Mouse (Mus musculus) central nervous system, embryonic 14 days (tissue): Measurements from ENCODE around the gene Rhox4f. TPM values are rescaled to one million over a fixed set of nuclear protein-coding genes. Genes with fewer than 3 reads are reported as not detected.

ENCODE experiments used
- polyA plus RNA-seq: library from polyadenylated mRNA; depleted of rRNA; stranded (reverse); fragments of >200 nt; gene quantifications from 2 replicates; pipeline ENCODE4 v1.2.3, GENCODE M21; 2012; rRNA removed

Rhox4f gene
- polyA plus RNA-seq: not detected in 2 replicates

DNA sequence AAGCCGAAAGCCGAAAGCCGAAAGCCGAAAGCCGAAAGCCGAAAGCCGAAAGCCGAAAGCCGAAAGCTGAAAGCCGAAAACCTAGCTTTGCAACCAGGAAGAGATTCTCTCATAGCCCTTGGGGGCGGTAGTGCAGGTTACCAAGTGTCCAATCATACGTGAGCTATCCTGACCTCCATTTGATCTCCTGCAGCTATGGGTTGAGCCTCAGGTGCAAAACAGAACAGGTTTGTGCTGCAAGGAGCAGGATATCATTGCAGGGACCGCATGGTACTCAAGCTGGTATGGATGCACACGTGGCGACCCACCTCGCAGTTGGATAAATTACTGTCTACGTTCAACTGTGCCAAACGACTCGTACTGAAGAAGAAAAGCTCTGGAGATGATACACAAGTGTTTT lies at the start of gene Rhox4f:
TSS of gene Rhox4f (minus strand) at position 101 of the 400 bp plus-strand sequence.

DNA sequence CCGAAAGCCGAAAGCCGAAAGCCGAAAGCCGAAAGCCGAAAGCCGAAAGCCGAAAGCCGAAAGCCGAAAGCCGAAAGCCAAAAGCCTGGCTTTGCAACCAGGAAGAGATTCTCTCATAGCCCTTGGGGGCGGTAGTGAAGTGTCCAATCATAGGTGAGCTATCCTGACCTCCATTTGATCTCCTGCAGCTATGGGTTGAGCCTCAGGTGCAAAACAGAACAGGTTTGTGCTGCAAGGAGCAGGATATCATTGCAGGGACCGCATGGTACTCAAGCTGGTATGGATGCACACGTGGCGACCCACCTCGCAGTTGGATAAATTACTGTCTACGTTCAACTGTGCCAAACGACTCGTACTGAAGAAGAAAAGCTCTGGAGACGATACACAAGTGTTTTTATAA lies 43.7 kb upstream of the Rhox4f start, which contains the start of gene Rhox4g:
TSS of gene Rhox4g (minus strand) at position 101 of the 400 bp plus-strand sequence.

DNA sequence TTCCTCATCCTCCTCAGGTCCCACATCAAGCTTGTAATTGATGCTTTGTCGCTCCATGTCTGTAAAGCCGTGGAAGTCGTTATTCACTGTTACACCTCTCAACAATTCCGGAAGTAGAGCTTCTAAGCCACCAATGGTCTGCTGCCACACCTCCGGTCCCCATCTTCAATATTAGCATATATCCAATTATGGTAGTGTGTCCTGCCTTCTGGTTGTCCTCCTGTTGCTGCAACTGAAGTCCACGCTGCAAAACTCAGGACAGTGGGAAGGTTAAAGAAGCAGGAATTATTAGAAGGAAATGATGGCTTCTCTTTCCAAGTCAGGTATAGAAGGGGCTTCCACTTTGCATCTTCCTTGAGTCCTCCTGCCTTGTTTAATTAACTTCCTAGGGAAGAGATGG lies 35.9 kb upstream of the Rhox4f start, which contains the start of gene Rhox2g:
TSS of gene Rhox2g (minus strand) at position 101 of the 400 bp plus-strand sequence.

DNA sequence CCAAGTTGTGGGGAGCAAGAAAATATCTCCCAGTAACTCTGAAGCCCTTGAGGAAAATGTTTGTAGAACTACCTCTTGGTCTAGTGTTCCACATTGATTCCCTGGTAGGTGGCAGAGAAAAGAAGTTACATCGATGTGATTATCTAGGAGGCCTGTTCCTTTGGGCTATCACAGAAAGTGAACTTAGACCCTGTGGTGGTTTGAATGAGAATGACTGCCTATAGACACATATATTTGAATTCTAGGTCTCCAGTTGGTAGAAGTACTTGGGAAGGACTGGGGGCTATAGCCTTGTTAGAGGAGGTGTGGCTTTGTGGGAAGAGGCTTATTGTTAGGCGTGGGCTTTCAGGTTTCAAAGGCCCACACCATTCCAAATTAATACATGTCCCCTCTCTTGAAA lies 21.0 kb upstream of the Rhox4f start, which contains the start of gene Rhox3g:
TSS of gene Rhox3g (minus strand) at position 101 of the 400 bp plus-strand sequence.

DNA sequence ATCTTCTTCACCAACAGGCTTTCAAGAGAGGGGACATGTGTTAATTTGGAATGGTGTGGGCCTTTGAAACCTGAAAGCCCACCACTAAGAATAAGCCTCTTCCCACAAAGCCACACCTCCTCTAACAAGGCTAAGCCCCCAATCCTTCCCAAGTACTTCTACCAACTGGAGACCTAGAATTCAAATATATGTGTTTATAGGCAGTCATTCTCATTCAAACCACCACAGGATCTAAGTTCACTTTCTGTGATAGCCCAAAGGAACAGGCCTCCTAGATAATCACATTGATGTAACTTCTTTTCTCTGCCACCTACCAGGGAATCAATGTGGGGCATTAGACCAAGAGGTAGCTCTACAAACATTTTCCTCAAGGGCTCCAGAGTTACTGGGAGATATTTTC lies 26.8 kb downstream of the Rhox4f start, which contains the start of gene Rhox3f:
TSS of gene Rhox3f (plus strand) at position 301 of the 400 bp plus-strand sequence.

DNA sequence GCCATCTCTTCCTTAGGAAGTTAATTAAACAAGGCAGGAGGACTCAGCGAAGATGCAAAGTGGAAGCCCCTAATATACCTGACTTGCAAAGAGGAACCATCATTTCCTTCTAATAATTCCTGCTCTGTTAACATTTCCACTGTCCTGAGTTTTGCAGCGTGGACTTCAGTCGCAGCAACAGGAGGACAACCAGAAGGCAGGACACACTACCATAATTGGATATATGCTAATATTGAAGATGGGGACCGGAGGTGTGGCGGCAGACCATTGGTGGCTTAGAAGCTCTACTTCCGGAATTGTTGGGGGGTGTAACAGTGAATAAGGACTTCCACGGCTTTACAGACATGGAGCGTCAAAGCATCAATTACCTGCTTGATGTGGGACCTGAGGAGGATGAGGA lies 36.4 kb downstream of the Rhox4f start, which contains the start of gene Rhox2f:
TSS of gene Rhox2f (plus strand) at position 301 of the 400 bp plus-strand sequence.

DNA sequence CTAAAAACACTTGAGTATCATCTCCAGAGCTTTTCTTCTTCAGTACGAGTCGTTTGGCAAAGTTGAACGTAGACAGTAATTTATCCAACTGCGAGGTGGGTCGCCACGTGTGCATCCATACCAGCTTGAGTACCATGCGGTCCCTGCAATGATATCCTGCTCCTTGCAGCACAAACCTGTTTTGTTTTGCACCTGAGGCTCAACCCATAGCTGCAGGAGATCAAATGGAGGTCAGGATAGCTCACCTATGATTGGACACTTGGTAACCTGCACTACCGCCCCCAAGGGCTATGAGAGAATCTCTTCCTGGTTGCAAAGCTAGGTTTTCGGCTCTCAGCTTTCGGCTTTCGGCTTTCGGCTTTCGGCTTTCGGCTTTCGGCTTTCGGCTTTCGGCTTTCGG lies 50.4 kb downstream of the Rhox4f start, which contains the start of gene Rhox4e:
TSS of gene Rhox4e (plus strand) at position 301 of the 400 bp plus-strand sequence.

Other genes with a start within 250 kb of the Rhox4f start
- not detected in 2 replicates for gene Rhox3a2, start 227.7 kb downstream of the Rhox4f start, polyA plus RNA-seq
- 0.06 and 0.21 TPM in 2 replicates for gene Rhox4a2, start 216.9 kb downstream of the Rhox4f start, polyA plus RNA-seq
- not detected in 2 replicates for gene Rhox2b, start 195.6 kb downstream of the Rhox4f start, polyA plus RNA-seq
- gene Rhox4b, start 175.2 kb downstream of the Rhox4f start, polyA plus RNA-seq: 0.28 TPM in 1 of 2 replicates, not detected in the other
- 0.21 TPM in 1 of 2 replicates, not detected in the other for gene Rhox2c, start 154.0 kb downstream of the Rhox4f start, polyA plus RNA-seq
- gene Rhox3c, start 149.1 kb downstream of the Rhox4f start, polyA plus RNA-seq: not detected in 2 replicates
- gene Rhox4c, start 127.4 kb downstream of the Rhox4f start, polyA plus RNA-seq: not detected in 2 replicates
- gene Rhox2d, start 114.3 kb downstream of the Rhox4f start, polyA plus RNA-seq: not detected in 2 replicates
- gene Rhox4d, start 93.3 kb downstream of the Rhox4f start, polyA plus RNA-seq: not detected in 2 replicates
- gene Rhox2e, start 77.3 kb downstream of the Rhox4f start, polyA plus RNA-seq: not detected in 2 replicates
- gene Rhox3e, start 65.7 kb downstream of the Rhox4f start, polyA plus RNA-seq: not detected in 2 replicates
- gene Rhox4e, start 50.3 kb downstream of the Rhox4f start, polyA plus RNA-seq: not detected in 2 replicates
- gene Rhox2f, start 36.3 kb downstream of the Rhox4f start, polyA plus RNA-seq: not detected in 2 replicates
- not detected in 2 replicates for gene Rhox3f, start 26.7 kb downstream of the Rhox4f start, polyA plus RNA-seq
- gene Rhox3g, start 20.9 kb upstream of the Rhox4f start, polyA plus RNA-seq: not detected in 2 replicates
- gene Rhox2g, start 35.8 kb upstream of the Rhox4f start, polyA plus RNA-seq: not detected in 2 replicates
- not detected in 2 replicates for gene Rhox4g, start 43.6 kb upstream of the Rhox4f start, polyA plus RNA-seq
- gene Rhox3h, start 61.1 kb upstream of the Rhox4f start, polyA plus RNA-seq: not detected in 2 replicates
- gene Rhox2h, start 65.6 kb upstream of the Rhox4f start, polyA plus RNA-seq: not detected in 2 replicates
- gene Rhox5, start 197.1 kb upstream of the Rhox4f start, polyA plus RNA-seq: 0.34 and 0.35 TPM in 2 replicates
- not detected in 2 replicates for gene Rhox6, start 219.2 kb upstream of the Rhox4f start, polyA plus RNA-seq
- not detected in 2 replicates for gene Rhox7a, start 224.0 kb upstream of the Rhox4f start, polyA plus RNA-seq